Mouse (Mus musculus): Measurements from ENCODE around the gene Prkd2.

- no peak for TF ChIP-seq CTCF (IDR thresholded peaks at IDR 0.05; ENCODE audit: low read depth)
- no peak for TF ChIP-seq EP300 (IDR thresholded peaks at IDR 0.05; ENCODE audit: low read depth)
These were observed 52.8 kb downstream of the Prkd2 start for GRCm38 (mm10) chr7:16895511-16895910.

All from heart, postnatal 0 days (tissue).